Mouse (Mus musculus): Measurements from ENCODE around the gene Fap. TPM values are rescaled to one million over a fixed set of nuclear protein-coding genes. Genes with fewer than 3 reads are reported as not detected.

The Fap gene
- polyA plus RNA-seq, 1 experiment from 2014 or later = 14.2 TPM

- Histone ChIP-seq H3K4me1 (replicated peaks; ENCODE audit: control insufficient read depth, insufficient read depth, low read length) (no peaks in the 10 kb centered on the region), H3K9ac (ENCODE audit: low read length) (no peak overlapping the region), H3K9me3 (ENCODE audit: control insufficient read depth, low read length) (no peaks in the 10 kb centered on the region), H3K27me3 (replicated peaks; ENCODE audit: control insufficient read depth, insufficient read depth, low read length) (no peaks in the 10 kb centered on the region), H3K36me3 (ENCODE audit: control insufficient read depth, insufficient read depth, low read length) (no peaks in the 10 kb centered on the region), H3K4me3 (ENCODE audit: low read depth, low read length) (no peak overlapping the region), H3K27ac (ENCODE audit: low read depth) (no peak overlapping the region), H3K4me2 (ENCODE audit: low read length) (no peak overlapping the region)
- DNase-seq (ENCODE audit: low spot score) (no peak), ATAC-seq (replicated peaks; ENCODE audit: low FRiP score, low TSS enrichment, low read depth) (no peak)
- 77% methylated on average over 2 of the region's 2 CpGs for WGBS
These were observed 16.5 kb downstream of the Fap start for GRCm38 (mm10) chr2:62557417-62557816.

- Histone ChIP-seq H3K9me3 (ENCODE audit: control insufficient read depth, low read length) (no peaks in the 10 kb centered on the region), H3K27me3 (replicated peaks; ENCODE audit: control insufficient read depth, insufficient read depth, low read length) (no peaks in the 10 kb centered on the region), H3K4me3 (ENCODE audit: low read depth, low read length) (no peak overlapping the region), H3K36me3 (ENCODE audit: control insufficient read depth, insufficient read depth, low read length) (no peaks in the 10 kb centered on the region), H3K4me1 (replicated peaks; ENCODE audit: control insufficient read depth, insufficient read depth, low read length) (no peaks in the 10 kb centered on the region), H3K9ac (ENCODE audit: low read length) (no peak overlapping the region), H3K27ac (ENCODE audit: low read depth) (no peak overlapping the region), H3K4me2 (ENCODE audit: low read length) (no peak overlapping the region)
- WGBS = 89% methylated on average over 9 of the region's 9 CpGs
- DNase-seq (ENCODE audit: low spot score) = no peak
- ATAC-seq (replicated peaks; ENCODE audit: low FRiP score, low TSS enrichment, low read depth) = no peak
These were observed 17.5 kb downstream of the Fap start for GRCm38 (mm10) chr2:62556349-62556748.

- DNase-seq (ENCODE audit: low spot score) (no peak), ATAC-seq (replicated peaks; ENCODE audit: low FRiP score, low TSS enrichment, low read depth) (no peak)
- 81% methylated on average over 3 of the region's 3 CpGs for WGBS
- Histone ChIP-seq H3K9ac (ENCODE audit: low read length) (no peak overlapping the region), H3K4me2 (ENCODE audit: low read length) (no peak overlapping the region), H3K4me1 (replicated peaks; ENCODE audit: control insufficient read depth, insufficient read depth, low read length) (no peaks in the 10 kb centered on the region), H3K27ac (ENCODE audit: low read depth) (no peak overlapping the region), H3K9me3 (ENCODE audit: control insufficient read depth, low read length) (no peaks in the 10 kb centered on the region), H3K36me3 (ENCODE audit: control insufficient read depth, insufficient read depth, low read length) (no peaks in the 10 kb centered on the region), H3K4me3 (ENCODE audit: low read depth, low read length) (no peak overlapping the region), H3K27me3 (replicated peaks; ENCODE audit: control insufficient read depth, insufficient read depth, low read length) (no peaks in the 10 kb centered on the region)
These were observed 24.2 kb downstream of the Fap start for GRCm38 (mm10) chr2:62549659-62550058.

- H3K27ac ChIP-seq (ENCODE audit: low read depth) = no peak overlapping the region
- H3K36me3 ChIP-seq (ENCODE audit: control insufficient read depth, insufficient read depth, low read length) = no peaks in the 10 kb centered on the region
- no peaks in the 10 kb centered on the region for H3K9me3 ChIP-seq (ENCODE audit: control insufficient read depth, low read length)
- no peak overlapping the region for H3K9ac ChIP-seq (ENCODE audit: low read length)
- no peak overlapping the region for H3K4me3 ChIP-seq (ENCODE audit: low read depth, low read length)
- no peaks in the 10 kb centered on the region for H3K4me1 ChIP-seq (replicated peaks; ENCODE audit: control insufficient read depth, insufficient read depth, low read length)
- DNase-seq (ENCODE audit: low spot score) = no peak
- no peak for ATAC-seq (replicated peaks; ENCODE audit: low FRiP score, low TSS enrichment, low read depth)
- H3K4me2 ChIP-seq (ENCODE audit: low read length) = no peak overlapping the region
- WGBS = 80% methylated on average over 4 of the region's 4 CpGs
- no peaks in the 10 kb centered on the region for H3K27me3 ChIP-seq (replicated peaks; ENCODE audit: control insufficient read depth, insufficient read depth, low read length)
These were observed 24.7 kb downstream of the Fap start for GRCm38 (mm10) chr2:62549131-62549530.

- H3K4me2 ChIP-seq (ENCODE audit: low read length) = no peak overlapping the region
- ATAC-seq (replicated peaks; ENCODE audit: low FRiP score, low TSS enrichment, low read depth) = no peak
- H3K36me3 ChIP-seq (ENCODE audit: control insufficient read depth, insufficient read depth, low read length) = no peaks in the 10 kb centered on the region
- H3K4me3 ChIP-seq (ENCODE audit: low read depth, low read length) = no peak overlapping the region
- H3K9ac ChIP-seq (ENCODE audit: low read length) = no peak overlapping the region
- no peak for DNase-seq (ENCODE audit: low spot score)
- no peaks in the 10 kb centered on the region for H3K9me3 ChIP-seq (ENCODE audit: control insufficient read depth, low read length)
- H3K4me1 ChIP-seq (replicated peaks; ENCODE audit: control insufficient read depth, insufficient read depth, low read length) = no peaks in the 10 kb centered on the region
- H3K27me3 ChIP-seq (replicated peaks; ENCODE audit: control insufficient read depth, insufficient read depth, low read length) = no peaks in the 10 kb centered on the region
- WGBS = 94% methylated on average over 5 of the region's 5 CpGs
- H3K27ac ChIP-seq (ENCODE audit: low read depth) = no peak overlapping the region
These were observed 25.8 kb downstream of the Fap start for GRCm38 (mm10) chr2:62548104-62548503.

GRCm38 (mm10) chr2:62535483-62535882 lies 38.4 kb downstream of the Fap start:
- WGBS = 73% methylated on average over 8 of the region's 8 CpGs
- H3K9ac ChIP-seq (ENCODE audit: low read length) = no peak overlapping the region
- H3K4me1 ChIP-seq (replicated peaks; ENCODE audit: control insufficient read depth, insufficient read depth, low read length) = no peaks in the 10 kb centered on the region
- ATAC-seq (replicated peaks; ENCODE audit: low FRiP score, low TSS enrichment, low read depth) (no peak), DNase-seq (ENCODE audit: low spot score) (no peak)
- no peaks in the 10 kb centered on the region for H3K9me3 ChIP-seq (ENCODE audit: control insufficient read depth, low read length)
- H3K4me2 ChIP-seq (ENCODE audit: low read length) = no peak overlapping the region
- H3K36me3 ChIP-seq (ENCODE audit: control insufficient read depth, insufficient read depth, low read length) = no peaks in the 10 kb centered on the region
- no peak overlapping the region for H3K27ac ChIP-seq (ENCODE audit: low read depth)
- H3K27me3 ChIP-seq (replicated peaks; ENCODE audit: control insufficient read depth, insufficient read depth, low read length) = no peaks in the 10 kb centered on the region
- H3K4me3 ChIP-seq (ENCODE audit: low read depth, low read length) = no peak overlapping the region

- WGBS = 22% methylated on average over 1 of the region's 1 CpGs
- ATAC-seq (replicated peaks; ENCODE audit: low FRiP score, low TSS enrichment, low read depth) (no peak), DNase-seq (ENCODE audit: low spot score) (no peak)
- no peak overlapping the region for H3K4me3 ChIP-seq (ENCODE audit: low read depth, low read length)
- H3K9me3 ChIP-seq (ENCODE audit: control insufficient read depth, low read length) = no peaks in the 10 kb centered on the region
- no peaks in the 10 kb centered on the region for H3K36me3 ChIP-seq (ENCODE audit: control insufficient read depth, insufficient read depth, low read length)
- H3K9ac ChIP-seq (ENCODE audit: low read length) = no peak overlapping the region
- no peak overlapping the region for H3K27ac ChIP-seq (ENCODE audit: low read depth)
- no peaks in the 10 kb centered on the region for H3K4me1 ChIP-seq (replicated peaks; ENCODE audit: control insufficient read depth, insufficient read depth, low read length)
- no peaks in the 10 kb centered on the region for H3K27me3 ChIP-seq (replicated peaks; ENCODE audit: control insufficient read depth, insufficient read depth, low read length)
- no peak overlapping the region for H3K4me2 ChIP-seq (ENCODE audit: low read length)
These were observed 42.8 kb downstream of the Fap start for GRCm38 (mm10) chr2:62531065-62531464.

- no peaks in the 10 kb centered on the region for H3K36me3 ChIP-seq (ENCODE audit: control insufficient read depth, insufficient read depth, low read length)
- no peak overlapping the region for H3K27ac ChIP-seq (ENCODE audit: low read depth)
- no peaks in the 10 kb centered on the region for H3K4me1 ChIP-seq (replicated peaks; ENCODE audit: control insufficient read depth, insufficient read depth, low read length)
- H3K4me2 ChIP-seq (ENCODE audit: low read length) = no peak overlapping the region
- H3K9ac ChIP-seq (ENCODE audit: low read length) = no peak overlapping the region
- no peak for ATAC-seq (replicated peaks; ENCODE audit: low FRiP score, low TSS enrichment, low read depth)
- no peaks in the 10 kb centered on the region for H3K27me3 ChIP-seq (replicated peaks; ENCODE audit: control insufficient read depth, insufficient read depth, low read length)
- DNase-seq (ENCODE audit: low spot score) = no peak
- WGBS = 90% methylated on average over 9 of the region's 9 CpGs
- no peak overlapping the region for H3K4me3 ChIP-seq (ENCODE audit: low read depth, low read length)
- H3K9me3 ChIP-seq (ENCODE audit: control insufficient read depth, low read length) = no peaks in the 10 kb centered on the region
These were observed 47.5 kb downstream of the Fap start for GRCm38 (mm10) chr2:62526399-62526798.

GRCm38 (mm10) chr2:62517790-62518189 lies 56.1 kb downstream of the Fap start:
- WGBS = 73% methylated on average over 2 of the region's 2 CpGs
- Histone ChIP-seq H3K4me3 (ENCODE audit: low read depth, low read length) (no peak overlapping the region), H3K4me2 (ENCODE audit: low read length) (no peak overlapping the region)

More at GRCm38 (mm10) chr2:62517790-62518189, 56.1 kb downstream of the Fap start:
- H3K9ac ChIP-seq (ENCODE audit: low read length) = no peak overlapping the region
- DNase-seq (ENCODE audit: low spot score) (no peak), ATAC-seq (replicated peaks; ENCODE audit: low FRiP score, low TSS enrichment, low read depth) (no peak)
- H3K4me1 ChIP-seq (replicated peaks; ENCODE audit: control insufficient read depth, insufficient read depth, low read length) = no peaks in the 10 kb centered on the region
- no peaks in the 10 kb centered on the region for H3K36me3 ChIP-seq (ENCODE audit: control insufficient read depth, insufficient read depth, low read length)
- H3K9me3 ChIP-seq (ENCODE audit: control insufficient read depth, low read length) = no peaks in the 10 kb centered on the region
- H3K27ac ChIP-seq (ENCODE audit: low read depth) = no peak overlapping the region
- H3K27me3 ChIP-seq (replicated peaks; ENCODE audit: control insufficient read depth, insufficient read depth, low read length) = no peaks in the 10 kb centered on the region
